Mouse (Mus musculus): Measurements from ENCODE around the gene Olfr455. TPM values are rescaled to one million over a fixed set of nuclear protein-coding genes. Genes with fewer than 3 reads are reported as not detected.

Gene Olfr455
- not detected in 2 replicates for polyA plus RNA-seq (2015; fragmentation: Nextera tagmentation; extraction: Ambion mirVana)

GRCm38 (mm10) chr6:42547461-42547860, at the start of gene Olfr455:
Olfr455 (minus strand) TSS chr6:42547587.
- H3K27me3 ChIP-seq: no peaks in the 10 kb centered on the region
- H3K4me3 ChIP-seq: no peak within 1 kb of the TSS
- no peak for ATAC-seq (ENCODE audit: low FRiP score, low read depth)
- H3K4me2 ChIP-seq (replicated peaks): no peak within 1 kb of the TSS
- no peaks in the 10 kb centered on the region for H3K9me3 ChIP-seq
- H3K4me1 ChIP-seq: no peaks in the 10 kb centered on the region
- no peak within 1 kb of the TSS for H3K9ac ChIP-seq
- no peak within 1 kb of the TSS for H3K27ac ChIP-seq
- no peaks in the 10 kb centered on the region for H3K36me3 ChIP-seq
- 72% methylated on average over 4 of the region's 4 CpGs for WGBS

GRCm38 (mm10) chr6:42593138-42593882, 45.9 kb upstream of the Olfr455 start:
- no peak overlapping the region for H3K4me3 ChIP-seq
- no peak overlapping the region for H3K27ac ChIP-seq
- no peaks in the 10 kb centered on the region for H3K27me3 ChIP-seq
- WGBS: 78% methylated on average over 17 of the region's 17 CpGs
- H3K9ac ChIP-seq: no peak overlapping the region
- no peaks in the 10 kb centered on the region for H3K9me3 ChIP-seq
- no peaks in the 10 kb centered on the region for H3K36me3 ChIP-seq
- no peaks in the 10 kb centered on the region for H3K4me1 ChIP-seq
- H3K4me2 ChIP-seq (replicated peaks): no peak overlapping the region
- no peak for ATAC-seq (ENCODE audit: low FRiP score, low read depth)

GRCm38 (mm10) chr6:42586569-42586968, 39.2 kb upstream of the Olfr455 start:
- no peak overlapping the region for H3K4me3 ChIP-seq
- no peak overlapping the region for H3K4me2 ChIP-seq (replicated peaks)
- no peak for ATAC-seq (ENCODE audit: low FRiP score, low read depth)
- H3K9ac ChIP-seq: no peak overlapping the region
- H3K9me3 ChIP-seq: no peaks in the 10 kb centered on the region
- 85% methylated on average over 5 of the region's 5 CpGs for WGBS
- H3K27me3 ChIP-seq: no peaks in the 10 kb centered on the region
- no peaks in the 10 kb centered on the region for H3K36me3 ChIP-seq
- no peaks in the 10 kb centered on the region for H3K4me1 ChIP-seq
- H3K27ac ChIP-seq: no peak overlapping the region

- ATAC-seq (ENCODE audit: low FRiP score, low read depth): peak; percentile 59; the same call in 1 of the 2 replicates
- no peak overlapping the region for H3K27ac ChIP-seq
Observed at GRCm38 (mm10) chr6:42583488-42583872, 36.1 kb upstream of the Olfr455 start.

GRCm38 (mm10) chr6:42582741-42583487, 35.5 kb upstream of the Olfr455 start:
- 52% methylated on average over 9 of the region's 9 CpGs for WGBS
- H3K4me2 ChIP-seq (replicated peaks): peak overlapping the region; percentile 45

More at GRCm38 (mm10) chr6:42583488-42583872, 36.1 kb upstream of the Olfr455 start:
- Histone ChIP-seq H3K4me3 (no peak overlapping the region), H3K27me3 (no peaks in the 10 kb centered on the region), H3K9me3 (no peaks in the 10 kb centered on the region), H3K36me3 (no peaks in the 10 kb centered on the region), H3K4me2 (replicated peaks) (peak overlapping the region; percentile 45), H3K4me1 (no peaks in the 10 kb centered on the region), H3K9ac (no peak overlapping the region)
- WGBS: 2% methylated on average over 7 of the region's 7 CpGs

GRCm38 (mm10) chr6:42578678-42579077, 31.3 kb upstream of the Olfr455 start:
- Histone ChIP-seq H3K4me2 (replicated peaks) (no peak overlapping the region), H3K9ac (no peak overlapping the region), H3K4me1 (no peaks in the 10 kb centered on the region), H3K27me3 (no peaks in the 10 kb centered on the region), H3K36me3 (no peaks in the 10 kb centered on the region), H3K9me3 (no peaks in the 10 kb centered on the region), H3K27ac (no peak overlapping the region), H3K4me3 (no peak overlapping the region)
- no peak for ATAC-seq (ENCODE audit: low FRiP score, low read depth)
- 73% methylated on average over 4 of the region's 4 CpGs for WGBS

More at GRCm38 (mm10) chr6:42582741-42583487, 35.5 kb upstream of the Olfr455 start:
- Histone ChIP-seq H3K4me3 (no peak overlapping the region), H3K9me3 (no peaks in the 10 kb centered on the region), H3K36me3 (no peaks in the 10 kb centered on the region), H3K27me3 (no peaks in the 10 kb centered on the region), H3K9ac (no peak overlapping the region), H3K4me1 (no peaks in the 10 kb centered on the region), H3K27ac (no peak overlapping the region)
- no peak for ATAC-seq (ENCODE audit: low FRiP score, low read depth)

- ATAC-seq (ENCODE audit: low FRiP score, low read depth): no peak
- no peak overlapping the region for H3K9ac ChIP-seq
- WGBS: 74% methylated on average over 2 of the region's 2 CpGs
Observed at GRCm38 (mm10) chr6:42577433-42577832, 30.0 kb upstream of the Olfr455 start.

GRCm38 (mm10) chr6:42568205-42568604, 20.8 kb upstream of the Olfr455 start:
- Histone ChIP-seq H3K4me3 (no peak overlapping the region), H3K9me3 (no peaks in the 10 kb centered on the region), H3K36me3 (no peaks in the 10 kb centered on the region), H3K4me1 (no peaks in the 10 kb centered on the region), H3K27me3 (no peaks in the 10 kb centered on the region), H3K9ac (no peak overlapping the region), H3K4me2 (replicated peaks) (no peak overlapping the region), H3K27ac (no peak overlapping the region)
- 85% methylated on average over 2 of the region's 2 CpGs for WGBS
- ATAC-seq (ENCODE audit: low FRiP score, low read depth): no peak

More at GRCm38 (mm10) chr6:42577433-42577832, 30.0 kb upstream of the Olfr455 start:
- Histone ChIP-seq H3K9me3 (no peaks in the 10 kb centered on the region), H3K4me2 (replicated peaks) (no peak overlapping the region), H3K27ac (no peak overlapping the region), H3K4me1 (no peaks in the 10 kb centered on the region), H3K4me3 (no peak overlapping the region), H3K27me3 (no peaks in the 10 kb centered on the region), H3K36me3 (no peaks in the 10 kb centered on the region)

- H3K4me1 ChIP-seq: 0 out of 2 replicates have a peak, but pooled peaks cover 3% of the 10 kb centered on the region
- WGBS: 81% methylated on average over 2 of the region's 2 CpGs
- no peak overlapping the region for H3K4me2 ChIP-seq (replicated peaks)
- no peaks in the 10 kb centered on the region for H3K36me3 ChIP-seq
- no peaks in the 10 kb centered on the region for H3K27me3 ChIP-seq
- ATAC-seq (ENCODE audit: low FRiP score, low read depth): no peak
- H3K9ac ChIP-seq: no peak overlapping the region
- H3K27ac ChIP-seq: no peak overlapping the region
- no peak overlapping the region for H3K4me3 ChIP-seq
- H3K9me3 ChIP-seq: no peaks in the 10 kb centered on the region
Observed at GRCm38 (mm10) chr6:42566076-42566598, 18.8 kb upstream of the Olfr455 start.

- no peak overlapping the region for H3K4me3 ChIP-seq
- no peak for ATAC-seq (ENCODE audit: low FRiP score, low read depth)
- H3K4me2 ChIP-seq (replicated peaks): no peak overlapping the region
- WGBS: 43% methylated on average over 2 of the region's 2 CpGs
- no peak overlapping the region for H3K9ac ChIP-seq
- H3K36me3 ChIP-seq: no peaks in the 10 kb centered on the region
- no peak overlapping the region for H3K27ac ChIP-seq
- no peaks in the 10 kb centered on the region for H3K27me3 ChIP-seq
- H3K4me1 ChIP-seq: 0 out of 2 replicates have a peak, but pooled peaks cover 3% of the 10 kb centered on the region
- no peaks in the 10 kb centered on the region for H3K9me3 ChIP-seq
Observed at GRCm38 (mm10) chr6:42562280-42562679, 14.9 kb upstream of the Olfr455 start.

GRCm38 (mm10) chr6:42560885-42561284, 13.5 kb upstream of the Olfr455 start:
- Histone ChIP-seq H3K4me1 (0 out of 2 replicates have a peak, but pooled peaks cover 3% of the 10 kb centered on the region), H3K4me3 (no peak overlapping the region), H3K27me3 (no peaks in the 10 kb centered on the region), H3K9ac (no peak overlapping the region), H3K36me3 (no peaks in the 10 kb centered on the region), H3K9me3 (no peaks in the 10 kb centered on the region), H3K27ac (no peak overlapping the region), H3K4me2 (replicated peaks) (no peak overlapping the region)
- 35% methylated on average over 5 of the region's 5 CpGs for WGBS
- no peak for ATAC-seq (ENCODE audit: low FRiP score, low read depth)

- ATAC-seq (ENCODE audit: low FRiP score, low read depth): no peak
- no peaks in the 10 kb centered on the region for H3K36me3 ChIP-seq
- no peak overlapping the region for H3K9ac ChIP-seq
- no peaks in the 10 kb centered on the region for H3K9me3 ChIP-seq
- WGBS: 96% methylated on average over 14 of the region's 14 CpGs
- H3K4me2 ChIP-seq (replicated peaks): no peak overlapping the region
- H3K4me3 ChIP-seq: no peak overlapping the region
- H3K4me1 ChIP-seq: 0 out of 2 replicates have a peak, but pooled peaks cover 3% of the 10 kb centered on the region
- no peak overlapping the region for H3K27ac ChIP-seq
- no peaks in the 10 kb centered on the region for H3K27me3 ChIP-seq
Observed at GRCm38 (mm10) chr6:42558641-42559040, 11.3 kb upstream of the Olfr455 start.
